Mouse (Mus musculus) testis, adult 2 months (tissue): ENCODE measurements at regions not wholly inside any gene's neighbourhood (a gene's known extent, or its start where the extent isn't known, plus 50 kb on each side); places are given as distances from the start of the nearest gene placed in this dataset.

ENCODE experiments used
- H3K27ac ChIP-seq: fragments of 200-500 bp; 2 replicates; pipeline ENCODE4 v1.5.1; 2012; ENCODE audit warnings: low read depth, low read length; ENCODE audit not compliant: control insufficient read depth, insufficient read depth
- H3K27me3 ChIP-seq: fragments of 200-500 bp; 2 replicates; pipeline ENCODE4 v1.6.1; 2012; ENCODE audit warnings: mild to moderate bottlenecking, low read length, moderate library complexity; ENCODE audit not compliant: control insufficient read depth, insufficient read depth
- H3K36me3 ChIP-seq: fragments of 200-500 bp; 2 replicates; pipeline ENCODE4 v1.6.1; 2012; ENCODE audit warnings: mild to moderate bottlenecking, low read length; ENCODE audit not compliant: control insufficient read depth, insufficient read depth
- H3K4me1 ChIP-seq: fragments of 200-500 bp; 2 replicates; pipeline ENCODE4 v1.6.1; 2012; ENCODE audit warnings: low read length; ENCODE audit not compliant: control insufficient read depth, insufficient read depth
- H3K4me3 ChIP-seq: fragments of 200-500 bp; 2 replicates; pipeline ENCODE4 v1.5.1; 2012; ENCODE audit warnings: low read depth, mild to moderate bottlenecking, low read length, moderate library complexity, mixed read lengths; ENCODE audit not compliant: control insufficient read depth
- CTCF ChIP-seq: fragments of 200-500 bp; IDR thresholded peaks from 2 replicates; pipeline ENCODE4 v1.5.1; 2012; ENCODE audit warnings: low read depth, mild to moderate bottlenecking, inconsistent platforms, low read length, moderate library complexity; ENCODE audit not compliant: control insufficient read depth, insufficient read depth, insufficient replicate concordance
- POLR2A ChIP-seq: fragments of 200-500 bp; IDR thresholded peaks from 2 replicates; pipeline ENCODE4 v1.6.1; 2012; ENCODE audit warnings: low read depth, mild to moderate bottlenecking, inconsistent platforms, low read length, moderate library complexity; ENCODE audit not compliant: control insufficient read depth

DNA sequence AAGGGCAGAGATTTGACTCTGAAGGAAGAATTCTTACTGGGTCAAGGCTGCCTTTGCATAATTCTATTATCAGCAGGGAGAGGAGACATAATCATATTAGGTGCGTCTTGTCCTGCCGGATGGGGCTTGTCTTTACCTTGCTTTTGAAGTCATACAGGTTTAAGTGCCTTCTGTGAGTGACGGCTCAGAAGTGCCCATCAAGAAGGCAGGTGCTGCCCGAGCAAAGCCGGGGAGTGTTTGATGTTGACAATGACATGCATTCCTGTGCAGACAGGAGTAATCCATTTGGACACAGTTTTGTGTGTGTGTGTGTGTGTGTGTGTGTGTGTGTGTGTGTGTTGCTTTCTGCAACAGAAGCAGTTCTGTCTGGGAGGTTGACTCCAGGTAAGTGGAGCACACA is 141.0 kb downstream of the Gm45692 start:
- peaks cover 6% of the 10 kb centered on the region for H3K4me1 ChIP-seq
- H3K27ac ChIP-seq, result no peak overlapping the region
- H3K4me3 ChIP-seq, result no peak overlapping the region
- no peaks in the 10 kb centered on the region for H3K36me3 ChIP-seq
- no peaks in the 10 kb centered on the region for H3K27me3 ChIP-seq
- TF ChIP-seq CTCF, result no peak
- TF ChIP-seq POLR2A, result no peak

DNA sequence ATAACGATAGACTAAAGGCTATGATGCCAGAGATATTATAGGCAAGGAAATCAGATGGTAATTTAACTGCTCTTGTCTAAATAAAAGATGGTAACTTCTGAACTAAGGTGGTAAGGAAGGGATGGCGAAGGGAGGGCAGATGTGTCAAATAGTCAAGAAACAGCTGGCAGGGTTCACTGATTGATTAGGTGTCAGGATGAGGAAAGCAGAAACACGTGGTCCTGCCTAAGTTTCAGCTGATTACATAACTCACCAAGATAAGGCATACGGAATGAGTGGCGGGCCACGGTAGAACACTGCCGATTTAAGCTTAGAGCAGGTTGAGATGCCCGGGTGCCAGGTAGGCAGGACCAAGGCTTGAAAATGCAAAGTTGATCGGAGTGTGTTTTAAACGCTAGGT is 143.2 kb downstream of the Gm45692 start:
- no peak for TF ChIP-seq CTCF
- no peak for TF ChIP-seq POLR2A
- no peak overlapping the region for H3K27ac ChIP-seq
- H3K4me3 ChIP-seq, result no peak overlapping the region
- no peaks in the 10 kb centered on the region for H3K27me3 ChIP-seq
- H3K36me3 ChIP-seq, result no peaks in the 10 kb centered on the region
- H3K4me1 ChIP-seq, result peaks cover 6% of the 10 kb centered on the region

DNA sequence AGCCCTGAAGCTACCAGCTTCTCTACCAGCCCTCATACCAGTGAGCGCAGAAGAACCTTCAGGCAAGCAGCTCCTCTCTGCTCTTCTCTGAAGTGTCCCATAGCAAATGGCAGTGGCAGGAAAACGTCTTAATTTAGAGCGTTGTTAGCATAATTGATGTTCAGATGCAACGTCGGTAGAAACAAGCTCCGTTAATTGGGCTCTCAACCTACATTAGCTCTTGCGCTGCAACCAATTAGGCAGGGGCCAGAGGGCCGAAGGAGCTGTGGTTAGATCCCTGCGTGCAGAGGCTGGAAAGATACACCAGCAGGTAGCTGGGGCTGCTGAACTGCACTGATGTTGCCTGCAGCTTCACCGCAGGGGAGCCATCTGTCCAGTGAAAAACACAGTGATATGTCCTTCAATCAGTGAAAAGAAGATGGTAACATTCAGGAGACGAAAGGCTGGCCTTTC is 145.6 kb downstream of the Gm45692 start:
- Histone ChIP-seq H3K27me3 (no peaks in the 10 kb centered on the region), H3K36me3 (no peaks in the 10 kb centered on the region), H3K27ac (no peak overlapping the region), H3K4me3 (no peak overlapping the region), H3K4me1 (peaks cover 3% of the 10 kb centered on the region; the same call in 1 of the 2 replicates)
- no peak for TF ChIP-seq POLR2A
- TF ChIP-seq CTCF, result no peak

DNA sequence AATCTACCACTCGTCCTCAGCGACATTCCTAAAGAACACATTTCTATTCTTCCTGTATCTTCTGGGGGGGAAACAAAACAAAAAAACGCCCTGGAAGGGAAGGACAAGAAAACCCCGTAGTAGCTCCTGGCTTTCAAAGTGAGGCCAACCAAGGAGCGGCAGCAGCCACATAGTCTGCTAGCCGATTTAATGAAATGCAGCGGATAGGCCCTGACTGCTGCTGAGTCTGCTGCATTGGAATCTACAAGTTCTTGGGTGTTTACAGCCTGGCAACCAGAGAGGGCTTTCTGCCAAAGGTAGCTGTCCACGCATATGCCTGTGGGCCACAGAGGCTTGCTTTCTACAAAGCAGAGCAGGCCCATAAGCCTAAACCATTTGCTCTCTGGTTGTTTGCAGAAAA is 146.0 kb downstream of the Gm45692 start:
- no peak for TF ChIP-seq POLR2A
- no peaks in the 10 kb centered on the region for H3K27me3 ChIP-seq
- no peak overlapping the region for H3K4me3 ChIP-seq
- no peaks in the 10 kb centered on the region for H3K36me3 ChIP-seq
- H3K4me1 ChIP-seq, result peaks cover 3% of the 10 kb centered on the region; the same call in 1 of the 2 replicates
- H3K27ac ChIP-seq, result no peak overlapping the region

DNA sequence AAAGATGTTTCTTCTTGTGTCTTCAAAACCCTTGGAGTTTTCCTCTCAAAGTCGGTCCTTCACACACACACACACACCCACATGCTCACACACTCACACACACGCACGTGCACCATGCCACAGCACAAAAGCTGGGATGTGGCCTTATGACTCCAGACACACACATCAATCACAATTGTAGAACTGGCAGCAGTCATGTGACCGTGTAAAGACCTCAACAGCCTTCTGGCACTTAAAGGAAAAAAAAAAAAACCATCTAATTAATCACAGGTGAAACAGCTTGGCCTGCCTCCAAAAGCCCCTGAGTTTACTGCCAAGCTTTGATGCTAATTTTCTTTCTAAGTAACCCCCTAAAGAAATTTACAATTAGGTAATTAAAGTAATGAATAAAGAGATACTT is 147.1 kb downstream of the Gm45692 start:
- Histone ChIP-seq H3K27ac (no peak overlapping the region), H3K4me1 (peaks cover 3% of the 10 kb centered on the region; the same call in 1 of the 2 replicates), H3K4me3 (no peak overlapping the region), H3K27me3 (no peaks in the 10 kb centered on the region), H3K36me3 (no peaks in the 10 kb centered on the region)
- TF ChIP-seq CTCF (no peak), POLR2A (no peak)

DNA sequence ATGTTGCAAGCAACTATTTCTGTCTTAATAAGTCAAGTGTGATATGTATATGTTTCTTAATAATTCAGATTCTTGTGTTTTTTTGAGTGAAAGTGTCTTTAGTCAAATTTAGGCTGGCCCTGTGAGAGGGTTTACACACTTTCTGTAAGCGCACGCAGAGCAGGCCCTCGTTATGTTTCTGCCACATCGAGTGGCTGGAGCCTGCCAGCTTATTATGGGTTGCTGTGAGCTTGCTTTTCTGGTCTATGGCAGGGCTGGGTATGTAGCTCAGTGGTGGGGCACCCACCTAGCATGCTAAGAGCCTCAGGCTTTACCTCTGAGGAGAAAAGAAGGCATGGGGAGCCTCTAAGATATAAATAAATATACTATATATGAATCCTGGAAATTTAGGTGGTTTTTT is 148.2 kb downstream of the Gm45692 start:
- Histone ChIP-seq H3K4me1 (peaks cover 3% of the 10 kb centered on the region; the same call in 1 of the 2 replicates), H3K4me3 (no peak overlapping the region), H3K36me3 (no peaks in the 10 kb centered on the region), H3K27ac (no peak overlapping the region), H3K27me3 (no peaks in the 10 kb centered on the region)
- TF ChIP-seq POLR2A (no peak), CTCF (no peak)

DNA sequence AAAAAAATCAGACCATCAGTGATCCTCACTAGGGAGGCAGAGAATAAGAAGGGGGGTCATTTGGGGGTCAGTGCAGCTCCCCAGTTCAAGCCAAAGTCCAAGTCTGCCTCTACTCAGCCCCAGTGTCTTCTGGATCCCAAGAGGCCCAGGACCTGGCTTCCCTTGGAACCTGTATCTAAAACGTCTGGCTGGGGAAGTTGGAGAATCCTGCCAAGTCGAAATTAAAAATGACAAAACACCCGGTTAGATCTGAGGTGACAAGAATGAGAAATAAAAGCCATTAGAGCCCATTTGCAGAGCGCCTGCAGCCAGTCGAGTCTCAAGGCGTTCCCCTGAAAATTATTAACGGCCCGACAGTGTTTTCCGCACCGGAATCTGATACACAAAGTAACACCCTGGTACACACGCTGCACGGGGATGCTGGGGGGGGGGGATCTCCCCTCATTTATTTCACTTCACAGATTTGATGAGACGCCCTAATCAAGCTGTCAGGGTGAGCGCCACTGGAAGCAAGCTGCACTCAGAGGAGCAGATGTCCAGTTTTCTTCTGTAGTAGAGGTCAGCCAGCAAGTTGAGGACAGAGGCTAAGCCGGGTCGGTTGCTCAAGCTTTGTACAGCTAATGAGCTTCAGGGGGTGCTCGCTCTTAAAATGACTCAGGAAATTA is 149.5 kb downstream of the Gm45692 start:
- no peak overlapping the region for H3K4me3 ChIP-seq
- no peaks in the 10 kb centered on the region for H3K27me3 ChIP-seq
- no peaks in the 10 kb centered on the region for H3K36me3 ChIP-seq
- no peak overlapping the region for H3K27ac ChIP-seq
- no peaks in the 10 kb centered on the region for H3K4me1 ChIP-seq
- TF ChIP-seq POLR2A (no peak), CTCF (no peak)
